Mouse (Mus musculus) monocyte, adult 5-6 weeks (primary cell): ENCODE results near the gene Ergic1. TPM values are rescaled to one million over a fixed set of nuclear protein-coding genes. Genes with fewer than 3 reads are reported as not detected.
A peak's percentile ranks its signal among the peaks of the same experiment; 100 is the strongest.

Experiments
- ATAC-seq: fragments of 153-309, 156-312 bp; replicated peaks from 2 replicates; pipeline ENCODE4 v1.8.0; 2017; ENCODE audit warnings: mild to moderate bottlenecking; ENCODE audit not compliant: low TSS enrichment, insufficient number of reproducible peaks, severe bottlenecking, poor library complexity, low FRiP score
- total RNA-seq: library from RNA; stranded (forward); fragments of 200-1000, 200-491, 200-594 nt; gene quantifications from 3 replicates; pipeline ENCODE4 v1.2.3, GENCODE M21; 2017

Gene Ergic1
- total RNA-seq, 1 experiment from 2014 or later = 20.2 TPM

DNA sequence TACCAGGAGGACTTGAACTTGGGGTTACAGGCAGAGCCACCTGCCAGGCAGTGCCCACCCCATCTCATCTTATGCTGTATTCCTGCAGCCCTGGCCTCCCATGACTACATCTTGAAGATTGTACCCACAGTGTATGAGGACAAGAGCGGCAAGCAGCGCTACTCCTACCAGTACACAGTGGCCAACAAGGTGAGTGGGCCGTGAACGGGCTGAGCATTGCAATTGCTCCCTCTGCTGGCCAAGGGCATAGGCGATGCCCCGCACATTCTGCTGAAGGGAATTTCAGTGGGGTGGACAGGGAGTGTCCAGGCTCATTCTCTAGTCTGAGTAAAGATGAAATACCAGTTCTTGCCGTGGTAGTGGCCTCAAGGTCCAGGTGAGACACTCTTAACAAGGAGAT lies 77.4 kb downstream of the Ergic1 start:
- peak; percentile 82 for ATAC-seq

DNA sequence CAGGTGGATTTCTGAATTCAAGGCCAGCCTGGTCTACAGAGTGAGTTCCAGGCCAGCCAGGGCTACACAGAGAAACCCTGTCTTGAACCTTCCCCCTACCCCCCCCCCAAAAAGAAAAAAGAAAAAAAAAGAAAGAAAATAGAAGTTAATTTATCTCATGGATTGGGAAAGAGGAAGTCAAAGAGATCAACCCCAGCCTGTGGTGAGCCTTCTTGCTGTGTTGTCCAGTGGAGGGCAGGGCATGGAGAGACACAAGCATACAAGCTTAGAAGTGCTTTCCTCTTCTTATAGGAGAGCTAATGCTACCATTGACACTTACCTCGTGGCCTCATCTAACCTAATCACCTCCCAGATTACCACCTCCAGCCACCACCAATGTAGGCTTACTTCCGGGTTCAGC lies 78.5 kb downstream of the Ergic1 start:
- no peak for ATAC-seq

DNA sequence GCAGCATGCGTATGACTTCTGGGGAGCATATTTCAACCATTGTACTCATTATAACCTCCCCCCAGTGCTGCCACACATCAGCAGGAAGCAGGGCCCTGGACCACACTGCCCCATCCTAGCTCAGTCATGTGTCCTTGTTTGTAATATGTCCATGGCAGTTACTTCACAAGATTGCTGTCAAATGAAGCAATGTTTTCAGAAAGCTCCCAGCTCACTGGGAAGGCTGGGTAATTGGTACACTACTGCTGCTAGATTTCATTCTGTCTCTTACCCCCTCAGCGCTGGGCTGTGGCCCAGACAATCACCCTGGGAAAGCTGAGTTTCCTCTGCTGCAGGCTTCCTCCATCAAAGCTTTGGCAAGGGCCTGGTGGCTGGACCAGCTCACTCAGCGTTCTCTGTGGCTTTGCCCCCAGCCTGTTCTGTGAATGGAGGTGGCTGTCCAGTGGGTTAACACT lies 79.0 kb downstream of the Ergic1 start:
- no peak for ATAC-seq

DNA sequence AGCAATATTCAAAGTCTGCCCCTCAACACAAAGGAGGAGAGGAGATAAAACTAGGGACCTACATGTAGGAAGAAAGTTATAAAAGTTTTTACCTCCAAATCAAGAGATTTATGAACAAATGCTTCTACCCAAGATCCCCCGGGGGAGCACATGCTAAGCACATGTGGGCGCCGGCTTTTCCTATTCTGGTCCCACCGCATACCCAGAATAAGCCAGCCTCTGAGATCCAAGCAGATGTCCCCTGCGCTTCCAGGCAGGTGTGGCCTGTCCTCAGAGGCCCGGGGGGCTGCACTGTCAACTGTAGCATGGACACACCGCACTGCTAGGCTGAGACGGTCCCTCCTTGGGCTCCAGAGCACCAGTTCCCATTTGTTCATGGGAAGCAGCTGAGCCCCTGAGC lies 82.2 kb downstream of the Ergic1 start:
- no peak for ATAC-seq

DNA sequence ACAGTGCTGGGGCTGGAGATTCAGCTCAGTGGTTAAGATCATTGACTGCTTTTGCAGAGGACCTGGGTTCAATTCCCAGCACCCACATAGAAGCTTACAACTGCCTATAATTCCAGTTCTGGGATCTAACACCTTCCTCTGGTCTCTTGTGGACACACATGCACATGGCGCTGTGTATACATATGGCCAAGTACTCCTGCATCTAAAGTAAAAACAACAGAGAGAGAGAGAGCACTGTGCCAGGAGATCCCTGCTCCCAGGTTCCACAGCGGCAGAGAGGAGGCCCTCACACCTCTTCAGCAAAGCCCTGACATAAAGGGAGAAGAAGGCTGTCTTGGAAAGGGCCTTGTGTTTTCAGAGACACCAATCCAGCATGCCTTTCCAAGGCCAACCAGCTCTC lies 82.7 kb downstream of the Ergic1 start:
- ATAC-seq = no peak

DNA sequence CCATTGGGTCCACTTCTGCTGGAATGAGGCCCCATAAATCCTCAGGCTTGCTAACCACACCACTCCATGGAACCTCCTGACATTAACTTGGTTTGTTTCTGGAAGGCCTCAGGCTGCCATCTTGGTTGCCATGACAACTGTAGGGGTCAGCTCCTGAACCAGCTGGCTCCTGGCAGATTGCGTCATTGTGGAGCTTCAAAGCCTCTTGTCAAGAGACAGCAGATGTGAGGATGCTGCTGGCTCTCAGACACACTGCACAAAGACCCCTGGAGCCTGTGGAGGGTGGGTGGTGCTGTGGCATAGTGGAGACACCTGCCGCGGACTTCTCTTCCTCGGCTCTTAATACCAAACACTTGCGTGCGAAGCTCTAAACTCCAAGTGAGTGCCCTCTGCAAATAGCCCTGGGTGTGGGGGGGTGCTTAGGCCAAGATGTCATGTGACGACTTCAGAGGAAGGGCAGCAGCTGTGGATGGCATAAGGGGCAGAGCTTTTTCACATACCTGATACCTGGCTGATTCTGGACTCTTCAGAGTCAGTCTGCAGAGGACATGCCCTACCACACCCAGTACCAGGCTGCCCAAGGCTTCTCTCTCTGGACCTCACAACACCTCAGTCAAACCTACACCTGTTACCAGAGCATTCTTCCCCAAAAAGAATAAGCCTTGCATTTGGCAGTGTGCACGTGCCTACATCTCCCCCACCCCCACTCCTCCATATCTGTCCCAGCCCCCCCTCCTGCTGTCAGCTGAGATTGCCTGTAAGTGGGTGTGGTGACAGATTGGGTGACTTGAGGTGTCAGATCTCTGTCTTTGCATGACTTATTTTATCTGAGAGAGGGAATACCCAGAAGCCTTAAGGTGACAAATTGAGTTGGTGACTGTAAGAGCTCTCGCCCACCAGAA lies 83.5 kb downstream of the Ergic1 start:
- ATAC-seq = no peak

DNA sequence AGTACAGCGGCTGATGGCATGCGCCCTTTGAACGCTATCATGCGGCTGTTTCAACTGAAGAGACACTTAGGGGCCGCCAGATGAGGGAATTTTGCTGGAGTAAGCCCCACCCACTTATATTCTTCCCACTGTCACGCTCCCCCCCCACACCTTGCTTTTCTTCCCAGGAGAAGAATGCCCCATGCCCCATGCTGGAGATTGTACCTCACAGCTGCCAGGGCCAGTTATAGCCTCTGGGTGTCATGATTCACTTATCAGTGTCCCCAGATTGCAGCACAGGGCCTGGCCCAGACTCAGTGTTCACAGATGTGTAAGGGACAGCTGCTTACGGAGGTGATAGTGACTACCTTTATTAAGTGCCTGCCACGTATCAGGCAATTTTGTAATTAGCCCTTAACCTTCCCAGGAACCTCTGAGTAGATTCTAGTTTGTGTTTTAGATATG lies 84.1 kb downstream of the Ergic1 start:
- ATAC-seq = no peak

DNA sequence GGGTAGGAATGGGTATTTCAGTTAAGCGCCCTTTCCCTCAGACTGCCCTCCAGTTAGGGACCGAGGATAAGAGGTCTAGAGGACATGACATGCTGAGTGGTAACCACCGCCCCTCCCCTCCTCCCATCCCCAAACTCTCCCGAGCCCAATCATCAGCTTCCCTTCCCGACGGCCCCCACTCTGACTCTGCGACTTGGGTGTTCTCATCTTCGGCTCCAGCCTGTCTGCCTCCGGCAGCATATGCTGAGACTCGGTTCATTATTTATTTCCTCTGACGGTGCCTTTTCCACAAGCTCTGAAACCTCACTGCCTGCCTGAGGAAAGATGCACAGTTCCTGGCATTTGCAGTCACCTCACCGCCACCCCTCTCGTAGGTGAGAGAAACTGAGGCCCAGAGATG lies 86.0 kb downstream of the Ergic1 start:
- no peak for ATAC-seq

DNA sequence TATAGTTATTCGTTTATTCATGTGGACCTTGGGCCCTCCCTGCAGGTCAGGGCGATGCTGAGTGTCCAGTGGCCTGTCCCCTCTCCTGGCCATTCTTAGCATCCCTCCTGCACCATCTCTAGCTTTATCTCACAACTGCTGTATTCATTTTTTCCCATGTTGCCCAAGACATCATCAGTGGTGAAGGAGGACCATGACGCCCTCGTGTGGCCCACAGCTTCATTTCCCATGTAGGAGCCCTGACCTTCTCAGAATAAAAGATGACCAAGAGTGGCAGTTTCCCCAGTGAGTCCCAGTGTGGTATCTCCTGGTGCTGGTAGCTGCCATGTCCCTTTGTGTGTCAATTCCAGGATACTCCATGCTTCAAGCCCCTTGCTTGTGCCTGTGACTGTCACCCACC lies 88.3 kb downstream of the Ergic1 start:
- ATAC-seq = no peak

DNA sequence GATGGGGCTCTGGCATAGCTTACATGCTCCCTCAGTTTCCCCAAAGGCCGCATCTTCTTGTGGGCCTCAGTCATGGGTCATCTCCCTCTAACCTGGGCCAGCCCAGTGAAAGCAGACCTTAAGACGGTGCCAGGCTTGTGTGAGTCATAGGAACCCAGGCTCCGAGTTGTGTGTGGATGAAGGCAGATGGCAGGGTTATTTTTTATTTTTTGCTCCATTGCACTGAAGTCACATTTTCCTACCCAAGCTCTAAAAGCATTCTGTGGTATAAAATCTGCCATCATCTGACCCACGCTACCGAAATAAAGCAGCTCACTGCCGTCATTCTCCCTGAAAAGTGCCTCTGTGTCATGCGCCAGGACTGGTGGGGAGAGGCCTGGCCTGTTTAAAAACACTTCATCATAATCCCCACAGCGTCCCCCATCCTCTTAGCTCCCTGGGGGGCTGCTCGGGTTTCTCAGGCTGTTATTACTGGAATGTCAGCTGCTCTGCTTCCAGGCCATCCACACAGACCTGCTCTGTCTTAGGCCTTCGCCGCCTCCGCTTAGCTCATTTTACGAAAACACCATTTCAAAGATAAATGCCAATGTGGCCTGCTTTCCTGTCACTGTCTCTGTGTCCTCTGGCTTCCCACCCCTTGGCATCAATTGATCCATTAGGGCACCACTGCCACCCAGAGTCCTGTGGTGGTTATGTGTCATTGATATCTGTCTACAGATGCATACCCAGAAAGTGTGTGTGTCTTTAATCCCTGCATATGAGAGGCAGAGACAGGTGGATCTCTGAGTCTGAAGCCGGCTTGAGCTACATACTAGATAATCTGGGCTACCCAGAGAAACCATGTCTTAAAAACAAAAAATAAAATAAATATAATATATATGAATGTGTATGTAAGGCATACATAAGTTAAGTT lies 89.4 kb downstream of the Ergic1 start:
- ATAC-seq = no peak

DNA sequence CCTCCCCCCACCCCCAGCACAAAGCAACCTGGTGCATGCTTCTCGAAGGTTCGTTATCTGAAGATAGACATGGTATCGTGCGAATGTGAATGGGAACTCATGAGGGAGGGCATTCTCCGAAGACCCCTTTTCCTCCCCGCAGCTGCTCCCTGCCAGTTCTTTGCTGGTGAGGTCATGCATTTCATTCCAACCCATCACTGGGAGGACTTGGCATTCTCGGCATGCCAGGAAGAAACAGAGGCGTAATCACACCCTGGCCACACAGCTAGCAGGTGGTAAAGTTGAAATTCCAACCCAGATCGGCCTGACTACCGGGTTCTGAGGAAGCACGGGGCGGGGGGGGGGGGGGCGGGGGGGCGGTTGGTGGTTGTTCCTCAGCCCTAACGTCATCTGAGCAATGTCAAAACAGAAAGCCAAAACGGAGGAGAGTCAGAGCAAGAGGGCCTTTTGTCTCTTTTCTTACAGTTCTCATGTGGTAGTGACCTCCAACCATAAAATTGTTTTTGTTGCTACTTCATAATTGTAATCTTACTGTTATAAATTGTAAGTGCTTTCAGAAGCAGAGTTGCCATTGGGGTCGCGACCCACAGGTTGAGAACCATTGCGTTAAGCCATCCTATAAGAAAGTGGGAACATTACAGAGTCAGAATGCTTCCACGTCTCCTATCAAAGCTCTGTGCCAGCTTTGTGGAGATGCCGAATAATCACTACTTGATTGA lies 97.7 kb downstream of the Ergic1 start:
- no peak for ATAC-seq

DNA sequence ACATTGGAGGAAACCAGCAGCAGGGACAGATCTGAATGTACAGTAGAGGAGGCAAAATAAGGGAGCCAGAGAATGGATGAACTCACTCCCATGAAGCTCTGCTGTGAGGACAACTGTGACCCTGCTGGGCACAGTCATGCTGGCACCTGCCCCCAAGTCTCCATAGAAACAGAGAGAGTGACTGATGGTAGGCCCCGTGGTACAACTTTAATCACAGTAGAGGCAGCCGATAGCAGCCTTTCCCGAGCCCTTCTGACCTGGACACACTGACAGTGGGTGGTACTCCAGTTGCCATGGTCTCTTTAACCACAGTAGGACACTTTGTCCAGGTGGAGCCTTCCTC lies 98.3 kb downstream of the Ergic1 start:
- no peak for ATAC-seq

DNA sequence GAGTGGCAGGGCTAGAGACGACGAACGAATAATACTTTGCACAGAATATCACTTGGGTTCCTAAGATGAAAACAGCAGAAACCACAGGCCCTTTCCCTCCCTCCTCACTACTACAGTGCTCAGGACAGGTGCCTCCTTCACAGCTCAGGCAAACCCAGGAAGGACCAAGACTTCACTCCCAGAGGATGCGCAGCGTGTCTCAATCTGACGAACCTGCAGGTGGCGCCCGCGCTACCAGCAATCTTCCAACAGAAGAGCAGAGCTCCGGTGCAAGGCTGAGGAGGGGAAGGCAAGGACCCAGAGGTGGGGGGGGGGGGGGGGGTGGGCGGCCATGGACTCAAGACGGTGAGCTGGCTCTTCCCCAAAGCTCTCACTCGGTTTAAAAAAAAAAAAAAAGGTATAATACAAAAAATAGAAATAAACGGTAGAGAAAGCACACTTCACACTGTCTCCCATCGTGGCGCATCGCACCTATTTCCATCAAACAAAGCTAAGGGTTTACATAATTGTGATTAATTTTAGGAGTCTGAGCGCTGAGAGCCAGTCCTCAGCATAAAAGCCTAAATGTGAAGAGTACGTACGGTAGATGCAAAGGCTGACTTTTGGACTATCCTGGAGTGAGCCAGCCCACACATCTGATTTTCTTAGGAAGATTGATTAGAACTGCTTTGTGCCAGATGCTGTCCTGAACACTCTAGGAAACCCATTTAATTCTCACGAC lies 99.1 kb downstream of the Ergic1 start:
- ATAC-seq = peak; percentile 53

DNA sequence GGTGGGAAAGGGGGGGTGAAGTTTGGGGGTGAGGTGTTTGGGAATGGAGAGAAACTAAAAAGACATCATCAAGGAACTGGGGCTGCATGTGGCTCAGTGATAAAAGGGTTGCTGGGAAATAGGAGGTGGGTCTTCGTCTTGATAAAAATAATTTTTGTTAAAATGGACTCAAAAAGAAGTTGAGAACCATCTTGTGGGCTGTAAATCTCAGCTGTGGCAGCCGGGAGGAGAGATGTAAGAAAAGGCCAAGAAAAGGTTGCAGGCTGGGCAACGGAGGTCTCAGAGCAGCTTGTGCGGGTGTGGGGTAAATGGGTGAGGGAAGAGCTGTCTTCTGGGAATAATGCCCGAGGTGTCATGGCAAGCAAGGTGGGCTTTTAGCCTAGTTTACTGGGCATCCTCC lies 100.9 kb downstream of the Ergic1 start:
- no peak for ATAC-seq

DNA sequence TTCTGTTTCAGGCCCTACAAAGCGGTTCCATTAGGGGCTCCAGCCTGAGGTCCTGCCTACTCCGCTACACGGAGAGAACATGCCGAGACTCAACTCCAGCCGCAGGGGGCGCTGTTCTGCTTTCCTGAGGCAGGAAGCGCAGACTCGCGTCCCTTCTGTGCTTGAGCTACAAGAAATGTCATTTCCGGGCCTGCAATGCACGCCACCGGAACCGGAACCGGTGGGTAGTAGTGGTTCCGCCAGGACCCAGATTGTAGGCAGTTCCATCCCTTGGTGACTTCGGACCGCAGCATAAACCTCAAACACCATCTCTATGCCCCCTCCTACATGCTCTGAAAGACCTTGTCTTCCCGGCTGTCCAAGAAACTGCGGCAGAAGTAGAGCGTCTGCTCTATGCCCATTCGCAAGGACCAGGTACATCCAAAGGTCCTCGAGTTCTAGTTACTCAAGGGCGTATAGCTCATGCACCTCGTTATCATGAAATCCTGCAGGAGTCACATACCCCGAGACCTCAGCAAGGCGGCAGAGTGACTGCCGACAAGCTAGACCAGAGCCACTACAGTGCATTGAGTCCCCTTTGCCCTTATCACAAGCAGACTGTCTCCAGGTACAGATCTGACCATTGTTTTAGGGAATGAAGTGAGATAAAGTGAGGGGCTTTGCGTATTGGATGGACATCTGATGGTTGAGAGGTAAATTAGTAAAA lies 101.8 kb downstream of the Ergic1 start, which contains the start of gene Atp6v0e:
Gene Atp6v0e (plus strand): TSS at position 254 of the 706 bp plus-strand sequence.
- peak; percentile 91 for ATAC-seq

DNA sequence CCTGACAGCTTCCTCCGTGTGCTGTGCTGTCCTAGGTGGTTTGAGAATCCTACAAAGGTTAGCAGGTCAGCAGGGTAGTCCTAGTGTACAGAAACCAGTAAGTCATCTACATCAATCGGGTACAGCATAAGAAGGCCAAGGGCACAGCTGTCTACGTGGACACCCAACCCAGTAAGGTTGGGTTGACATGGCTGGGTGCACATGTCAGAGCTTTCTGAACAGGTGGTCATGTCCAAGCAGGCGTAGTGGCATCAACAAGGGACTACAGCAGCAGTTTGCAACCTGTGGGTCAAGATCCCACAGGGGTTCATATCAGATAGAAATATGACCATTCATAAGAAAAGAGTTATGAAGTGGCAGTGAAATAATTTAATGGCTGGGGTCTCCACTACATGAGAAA lies 104.3 kb downstream of the Ergic1 start:
- ATAC-seq = no peak

DNA sequence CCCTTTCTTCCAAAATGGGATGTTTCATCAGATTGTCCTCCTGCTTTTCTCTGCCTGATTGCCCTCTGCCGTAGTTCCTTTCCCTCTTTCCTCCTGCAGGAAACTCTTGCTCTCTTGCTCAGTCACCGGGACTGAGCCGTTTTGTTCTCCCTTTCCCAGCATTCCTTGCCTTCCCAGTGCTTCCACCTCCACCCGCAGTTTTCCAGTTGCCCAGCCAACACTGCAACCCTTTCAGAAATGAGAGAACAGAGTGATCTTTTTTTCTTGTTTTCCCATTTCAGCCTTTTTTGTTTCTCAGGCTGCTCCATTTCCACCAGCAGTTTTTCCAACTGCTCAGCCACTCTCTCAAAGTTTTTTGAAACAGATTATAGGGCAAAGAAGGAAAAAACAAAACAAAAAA lies 110.0 kb downstream of the Ergic1 start:
- no peak for ATAC-seq

DNA sequence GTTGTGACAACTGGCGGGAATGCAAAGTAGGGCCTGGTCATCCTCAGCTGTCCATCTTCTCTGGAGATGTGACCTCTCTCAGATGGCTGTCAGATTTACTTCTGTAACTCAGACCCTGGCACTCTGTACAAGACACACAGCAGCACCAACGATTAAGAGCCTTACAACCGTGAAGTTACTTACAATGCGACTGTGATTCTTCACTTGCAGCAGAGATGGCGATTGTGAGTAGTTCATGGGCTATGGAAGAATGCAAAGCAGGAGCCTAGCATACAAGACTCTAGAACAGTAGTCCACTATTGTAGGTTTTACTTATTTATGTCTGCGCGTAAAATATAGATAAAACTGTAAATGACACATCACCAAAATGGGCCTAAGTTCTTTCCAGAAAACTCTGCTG lies 114.6 kb downstream of the Ergic1 start:
- no peak for ATAC-seq
